Comparison of ENCODE assay signal across 19 mouse cellular contexts in genomic region chr5:117626907-117627306, GRCm38 (mm10).
DNase-seq lines count a peak whose midpoint lies in the region; ATAC-seq and TF ChIP-seq lines count a peak whose summit lies in the region.
"Had no signal": no experiment of that assay in that cellular context is flagged by ENCODE, and none has a peak within 500 bp of the region (broad histone marks: within the 10 kb centered on the region; RNA-seq: fewer than 3 reads in every experiment).

No protein-coding gene starts in this region.

- no peak overlapping the region for H3K9ac ChIP-seq in neural tube, embryonic 13.5 days
- no peak overlapping the region for H3K9ac ChIP-seq in liver, postnatal 0 days (replicated peaks)
- H3K9ac ChIP-seq: heart, embryonic 12.5 days; lung, embryonic 14.5 days; neural tube, embryonic 12.5 days had no signal

- no peak overlapping the region for H3K4me3 ChIP-seq in embryonic facial prominence, embryonic 10.5 days
- H3K4me3 ChIP-seq in neural tube, embryonic 13.5 days = no peak overlapping the region
- H3K4me3 ChIP-seq in liver, postnatal 0 days (ENCODE audit: low read depth, low read length) = no peak overlapping the region
- H3K4me3 ChIP-seq: heart, embryonic 12.5 days; neural tube, embryonic 12.5 days had no signal

- intact Hi-C loops in left cerebral cortex, postnatal 4 days (cut with DNase I) = no loop called here

- H3K9me3 ChIP-seq in embryonic facial prominence, embryonic 10.5 days = no peaks in the 10 kb centered on the region
- H3K9me3 ChIP-seq in neural tube, embryonic 13.5 days = no peaks in the 10 kb centered on the region
- no peaks in the 10 kb centered on the region for H3K9me3 ChIP-seq in liver, postnatal 0 days (ENCODE audit: low read length)
- H3K9me3 ChIP-seq: heart, embryonic 12.5 days; neural tube, embryonic 12.5 days had no signal

- H3K27ac ChIP-seq in embryonic facial prominence, embryonic 10.5 days (replicated peaks) = no peak overlapping the region; the same call in 1 of the 2 replicates
- no peak overlapping the region for H3K27ac ChIP-seq in neural tube, embryonic 13.5 days (replicated peaks)
- H3K27ac ChIP-seq in liver, postnatal 0 days (ENCODE audit: low read depth) = no peak overlapping the region
- H3K27ac ChIP-seq: macrophage; neural tube, embryonic 12.5 days had no signal

- peaks cover 12% of the 10 kb centered on the region for H3K4me1 ChIP-seq in embryonic facial prominence, embryonic 10.5 days
- peaks cover 17% of the 10 kb centered on the region for H3K4me1 ChIP-seq in neural tube, embryonic 13.5 days (replicated peaks)
- no peaks in the 10 kb centered on the region for H3K4me1 ChIP-seq in liver, postnatal 0 days (ENCODE audit: insufficient read depth)
- H3K4me1 ChIP-seq: heart, embryonic 12.5 days had no signal

- no peak overlapping the region for H3K4me2 ChIP-seq in neural tube, embryonic 13.5 days
- no peak overlapping the region for H3K4me2 ChIP-seq in liver, postnatal 0 days (ENCODE audit: low read depth, low read length)
- H3K4me2 ChIP-seq: heart, embryonic 12.5 days; liver, embryonic 11.5 days; lung, embryonic 14.5 days; neural tube, embryonic 12.5 days had no signal

- peak; percentile 55 to 72 for DNase-seq in kidney, postnatal 4 days
- no peak for DNase-seq in kidney, adult 9 months
- DNase-seq in ZHBTc4 (ENCODE audit: low read depth, low spot score) = peak; percentile 34
- DNase-seq in embryonic facial prominence, embryonic 10.5 days (ENCODE audit: low spot score) = peak; percentile 43
- no peak for DNase-seq in left cerebral cortex, postnatal 4 days
- DNase-seq in liver, postnatal 0 days = no peak
- DNase-seq in adrenal gland, postnatal 10 days = no peak
- DNase-seq: adrenal gland, postnatal 14 days; cerebellum, adult 11-12 months; cerebellum, postnatal 25 days; kidney, adult 8-10 months; lung, embryonic 14.5 days had no signal

- TF ChIP-seq EP300 in liver, postnatal 0 days (IDR thresholded peaks at IDR 0.05; ENCODE audit: low read depth) = no peak

- no peak for TF ChIP-seq CTCF in liver, postnatal 0 days (IDR thresholded peaks at IDR 0.05; ENCODE audit: low read depth)

- ATAC-seq in neural tube, embryonic 13.5 days (ENCODE audit: low read depth) = peak; percentile 32; the same call in 1 of the 2 replicates
- no peak for ATAC-seq in liver, postnatal 0 days
- ATAC-seq: CD4-positive, CD25-positive, alpha-beta regulatory T cell, adult 4 months; midbrain, embryonic 16.5 days had no signal

- H3K27me3 ChIP-seq in embryonic facial prominence, embryonic 10.5 days (replicated peaks; ENCODE audit: low read depth, poor library complexity, severe bottlenecking) = no peaks in the 10 kb centered on the region
- 0 out of 2 replicates have a peak, but pooled peaks cover 2% of the 10 kb centered on the region for H3K27me3 ChIP-seq in neural tube, embryonic 13.5 days
- H3K27me3 ChIP-seq in liver, postnatal 0 days (ENCODE audit: insufficient read depth, low read length) = no peaks in the 10 kb centered on the region

- 4% methylated on average over 4 of the region's 4 CpGs for WGBS in embryonic facial prominence, embryonic 10.5 days
- 2% methylated on average over 4 of the region's 4 CpGs for WGBS in neural tube, embryonic 13.5 days
- 20% methylated on average over 4 of the region's 4 CpGs for WGBS in liver, postnatal 0 days (ENCODE audit: insufficient replicate concordance)

- no peaks in the 10 kb centered on the region for H3K36me3 ChIP-seq in embryonic facial prominence, embryonic 10.5 days (replicated peaks)
- no peaks in the 10 kb centered on the region for H3K36me3 ChIP-seq in neural tube, embryonic 13.5 days
- no peaks in the 10 kb centered on the region for H3K36me3 ChIP-seq in liver, postnatal 0 days (replicated peaks; ENCODE audit: insufficient read depth, low read length)
- H3K36me3 ChIP-seq: heart, embryonic 12.5 days; neural tube, embryonic 12.5 days had no signal

Comparison
In these comparisons a context has a peak if more than half of its experiments do, and no peak if none do; other contexts are left out.
1. DNase-seq: peak in kidney, postnatal 4 days (2 of 2), ZHBTc4 (single experiment) and embryonic facial prominence, embryonic 10.5 days (single experiment); none in kidney, adult 9 months (single experiment), left cerebral cortex, postnatal 4 days (single experiment), liver, postnatal 0 days (single experiment) and adrenal gland, postnatal 10 days (single experiment).